Mouse (Mus musculus): Measurements from ENCODE around the gene Hoxa1. TPM values are rescaled to one million over a fixed set of nuclear protein-coding genes. Genes with fewer than 3 reads are reported as not detected.

Hoxa1 gene
- polyA plus RNA-seq, 1 experiment from 2014 or later, result 0.26 TPM

DNA sequence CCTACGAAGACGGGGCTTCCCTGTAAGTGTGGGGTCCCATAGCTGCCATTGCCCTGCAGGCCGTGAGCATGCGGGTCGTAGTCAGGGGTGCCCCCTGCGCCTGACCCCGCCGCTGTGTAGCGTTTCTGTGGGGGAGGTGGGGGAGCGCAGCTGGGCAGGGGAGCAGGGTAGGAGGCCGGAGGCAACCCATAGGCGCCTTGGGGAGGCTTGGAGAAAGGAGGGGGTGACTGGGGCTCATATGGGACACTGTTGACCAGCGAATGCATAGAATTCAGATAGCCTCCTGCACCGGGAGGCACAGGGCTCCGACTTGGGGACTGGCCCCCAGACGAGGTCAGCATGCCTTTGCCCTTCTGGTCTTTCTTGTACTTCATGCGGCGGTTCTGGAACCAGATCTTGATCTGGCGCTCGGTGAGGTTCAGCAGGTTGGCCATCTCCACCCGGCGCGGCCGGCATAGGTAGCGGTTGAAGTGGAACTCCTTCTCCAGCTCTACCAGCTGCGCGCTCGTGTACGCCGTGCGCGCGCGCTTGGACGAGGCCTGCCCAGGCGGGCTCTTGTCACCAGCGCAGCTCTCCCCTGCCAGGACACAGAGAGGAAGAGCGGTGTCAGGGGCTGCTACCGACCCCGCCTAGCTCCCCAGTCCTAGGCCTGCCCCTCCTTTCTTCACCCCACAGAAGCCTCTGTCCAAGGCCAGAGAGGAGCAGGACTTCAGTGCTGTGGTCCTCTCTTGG, 12.2 kb upstream of the Hoxa1 start:
- Histone ChIP-seq H3K27ac (replicated peaks; ENCODE audit: low read depth, low read length) (no peak overlapping the region), H3K9ac (replicated peaks; ENCODE audit: low read length) (no peak overlapping the region), H3K4me3 (replicated peaks; ENCODE audit: low read depth, low read length) (no peak overlapping the region), H3K27me3 (ENCODE audit: control insufficient read depth, insufficient read depth, low read length) (peaks cover 90% of the 10 kb centered on the region), H3K4me2 (ENCODE audit: low read length) (no peak overlapping the region), H3K36me3 (ENCODE audit: control insufficient read depth, insufficient read depth, low read length) (no peaks in the 10 kb centered on the region), H3K4me1 (ENCODE audit: control insufficient read depth, insufficient read depth, low read length) (no peaks in the 10 kb centered on the region), H3K9me3 (ENCODE audit: control insufficient read depth, low read length) (no peaks in the 10 kb centered on the region)
- ATAC-seq (ENCODE audit: low FRiP score, low TSS enrichment) (no peak), DNase-seq (no peak)
- WGBS, result under 1% methylated on average over 40 of the region's 40 CpGs

DNA sequence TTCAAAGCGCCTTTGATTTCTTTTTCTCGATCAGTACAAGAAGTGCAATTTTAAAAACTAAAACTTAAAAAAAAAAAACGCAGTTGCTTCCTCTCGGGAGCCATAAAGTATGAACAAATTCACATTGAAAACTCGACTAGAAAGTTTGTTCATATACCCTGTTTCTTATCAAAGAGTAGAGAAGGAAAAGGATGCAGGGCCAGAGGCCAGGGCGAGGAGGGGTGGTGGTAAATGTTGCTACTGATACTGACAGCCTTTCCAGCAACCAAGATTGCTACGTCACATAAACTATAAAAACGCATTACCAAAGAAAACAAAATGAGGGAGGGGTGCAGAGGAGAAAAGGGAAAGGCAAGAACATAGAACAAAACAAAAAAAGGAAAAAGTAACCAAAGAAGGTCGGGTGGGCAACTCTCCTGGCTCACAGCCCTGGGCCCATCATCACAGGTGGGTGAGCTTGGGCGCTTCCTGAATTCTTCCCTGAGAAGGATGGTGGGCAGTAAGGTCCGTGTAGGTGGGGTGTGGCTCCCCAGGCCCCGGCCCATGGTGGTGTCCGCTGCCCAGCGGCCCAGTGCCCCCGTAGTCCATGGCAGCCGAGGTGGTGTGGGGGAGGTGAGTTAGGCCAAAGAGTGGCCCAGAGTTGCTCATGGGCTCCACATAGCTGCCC, 11.5 kb upstream of the Hoxa1 start:
- Histone ChIP-seq H3K4me1 (ENCODE audit: control insufficient read depth, insufficient read depth, low read length) (no peaks in the 10 kb centered on the region), H3K27me3 (ENCODE audit: control insufficient read depth, insufficient read depth, low read length) (peaks cover 90% of the 10 kb centered on the region), H3K27ac (replicated peaks; ENCODE audit: low read depth, low read length) (no peak overlapping the region), H3K4me2 (ENCODE audit: low read length) (no peak overlapping the region), H3K9me3 (ENCODE audit: control insufficient read depth, low read length) (no peaks in the 10 kb centered on the region), H3K9ac (replicated peaks; ENCODE audit: low read length) (no peak overlapping the region), H3K36me3 (ENCODE audit: control insufficient read depth, insufficient read depth, low read length) (no peaks in the 10 kb centered on the region), H3K4me3 (replicated peaks; ENCODE audit: low read depth, low read length) (no peak overlapping the region)
- ATAC-seq (ENCODE audit: low FRiP score, low TSS enrichment) (no peak), DNase-seq (no peak)
- 4% methylated on average over 16 of the region's 16 CpGs for WGBS

DNA sequence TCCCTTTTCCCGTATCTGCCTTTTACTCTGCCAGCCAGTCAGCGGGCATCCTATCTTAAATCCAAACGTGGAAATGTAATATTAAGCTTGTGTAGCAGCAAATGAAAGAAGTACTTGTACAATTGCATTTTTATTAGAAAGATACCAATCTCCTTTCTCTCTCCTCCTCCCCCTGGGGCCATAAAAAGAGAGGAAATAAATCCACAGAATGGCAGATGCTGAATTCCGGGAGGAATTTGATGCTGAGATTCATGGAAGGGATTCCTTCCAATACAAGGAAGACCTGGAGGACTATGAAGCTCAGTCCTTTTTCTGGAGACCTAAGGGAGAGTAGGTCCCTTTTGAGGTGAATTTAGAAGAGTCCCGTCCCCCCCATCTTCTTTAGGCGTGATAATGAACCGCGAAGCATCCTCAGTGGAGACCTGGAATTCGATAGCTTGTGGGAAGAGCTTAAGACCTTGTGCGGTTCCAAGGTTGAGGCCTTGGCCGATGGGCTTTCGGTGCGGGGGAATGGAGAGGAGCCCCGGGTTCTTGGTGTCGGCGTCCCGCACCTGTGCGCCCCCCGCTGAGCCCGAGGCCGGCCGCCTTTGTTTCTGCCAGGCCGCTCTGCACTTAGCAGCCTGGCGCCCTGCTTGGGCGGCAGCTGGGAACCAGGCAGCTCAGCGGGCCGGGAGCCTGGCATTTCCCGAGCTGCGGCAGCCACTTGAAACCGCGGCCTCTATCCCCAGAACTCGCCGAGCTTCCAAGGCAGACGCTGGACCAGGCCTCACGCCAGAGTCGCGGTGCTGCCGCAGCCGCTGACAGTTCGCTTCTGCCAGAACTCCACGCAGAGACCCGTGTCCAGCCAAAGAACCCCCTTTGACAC, 10.3 kb upstream of the Hoxa1 start:
- peak; percentile 40 for DNase-seq

DNA sequence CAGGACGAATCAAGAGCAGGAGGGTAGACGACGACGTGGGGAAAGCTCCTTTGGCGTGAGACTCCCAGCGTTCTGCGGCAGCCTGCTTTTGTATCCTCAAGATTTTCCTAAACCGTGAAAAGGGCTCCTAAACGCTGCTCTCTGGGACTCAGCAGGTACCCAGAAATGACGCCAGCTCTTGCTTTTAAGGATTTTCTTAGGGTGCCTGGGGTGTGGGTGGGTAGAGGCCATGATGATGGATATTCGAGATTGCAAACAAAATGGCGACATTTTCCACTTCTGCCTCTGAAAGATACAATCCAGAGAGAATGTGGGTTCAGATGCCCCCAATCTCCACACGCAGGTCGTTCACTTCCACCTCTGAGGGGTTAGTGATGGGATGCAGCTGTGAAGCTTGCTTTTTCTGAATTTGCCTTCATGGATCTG, 9.6 kb upstream of the Hoxa1 start:
- no peak overlapping the region for H3K9ac ChIP-seq (replicated peaks; ENCODE audit: low read length)
- no peak for DNase-seq
- ATAC-seq (ENCODE audit: low FRiP score, low TSS enrichment), result no peak
- no peaks in the 10 kb centered on the region for H3K4me1 ChIP-seq (ENCODE audit: control insufficient read depth, insufficient read depth, low read length)
- no peak overlapping the region for H3K4me2 ChIP-seq (ENCODE audit: low read length)
- H3K27ac ChIP-seq (replicated peaks; ENCODE audit: low read depth, low read length), result no peak overlapping the region
- H3K27me3 ChIP-seq (ENCODE audit: control insufficient read depth, insufficient read depth, low read length), result peaks cover 91% of the 10 kb centered on the region
- no peaks in the 10 kb centered on the region for H3K36me3 ChIP-seq (ENCODE audit: control insufficient read depth, insufficient read depth, low read length)
- no peak overlapping the region for H3K4me3 ChIP-seq (replicated peaks; ENCODE audit: low read depth, low read length)
- no peaks in the 10 kb centered on the region for H3K9me3 ChIP-seq (ENCODE audit: control insufficient read depth, low read length)
- 1% methylated on average over 14 of the region's 14 CpGs for WGBS

More for the DNA sequence above, 10.3 kb upstream of the Hoxa1 start:
- no peaks in the 10 kb centered on the region for H3K9me3 ChIP-seq (ENCODE audit: control insufficient read depth, low read length)
- no peak overlapping the region for H3K9ac ChIP-seq (replicated peaks; ENCODE audit: low read length)
- H3K4me2 ChIP-seq (ENCODE audit: low read length), result no peak overlapping the region
- H3K36me3 ChIP-seq (ENCODE audit: control insufficient read depth, insufficient read depth, low read length), result no peaks in the 10 kb centered on the region
- WGBS, result under 1% methylated on average over 42 of the region's 42 CpGs
- no peak overlapping the region for H3K27ac ChIP-seq (replicated peaks; ENCODE audit: low read depth, low read length)
- H3K27me3 ChIP-seq (ENCODE audit: control insufficient read depth, insufficient read depth, low read length), result peaks cover 91% of the 10 kb centered on the region
- no peaks in the 10 kb centered on the region for H3K4me1 ChIP-seq (ENCODE audit: control insufficient read depth, insufficient read depth, low read length)
- no peak for ATAC-seq (ENCODE audit: low FRiP score, low TSS enrichment)
- no peak overlapping the region for H3K4me3 ChIP-seq (replicated peaks; ENCODE audit: low read depth, low read length)

DNA sequence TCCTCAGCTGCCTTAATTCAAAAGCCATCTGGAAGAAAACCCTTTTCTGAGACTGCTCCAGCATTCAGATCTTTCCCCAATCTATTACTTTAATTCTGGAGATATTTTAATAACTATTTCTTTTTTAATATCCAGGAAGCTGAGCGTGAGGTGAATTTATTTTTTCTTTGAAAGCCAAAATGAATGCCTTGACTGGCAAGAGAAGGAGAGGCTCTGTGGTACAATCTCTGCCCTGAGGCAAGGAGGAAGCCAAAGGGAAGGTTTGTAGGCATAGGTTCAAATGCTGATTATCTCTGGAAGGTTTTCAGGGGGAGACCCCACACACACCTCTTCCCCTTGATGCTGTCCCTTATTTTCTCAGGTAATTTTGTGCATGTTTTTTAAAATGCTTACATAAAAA, 9.1 kb upstream of the Hoxa1 start:
- Histone ChIP-seq H3K27me3 (ENCODE audit: control insufficient read depth, insufficient read depth, low read length) (peaks cover 91% of the 10 kb centered on the region), H3K27ac (replicated peaks; ENCODE audit: low read depth, low read length) (no peak overlapping the region), H3K4me1 (ENCODE audit: control insufficient read depth, insufficient read depth, low read length) (no peaks in the 10 kb centered on the region), H3K4me3 (replicated peaks; ENCODE audit: low read depth, low read length) (no peak overlapping the region), H3K36me3 (ENCODE audit: control insufficient read depth, insufficient read depth, low read length) (no peaks in the 10 kb centered on the region), H3K9ac (replicated peaks; ENCODE audit: low read length) (no peak overlapping the region), H3K4me2 (ENCODE audit: low read length) (no peak overlapping the region), H3K9me3 (ENCODE audit: control insufficient read depth, low read length) (no peaks in the 10 kb centered on the region)
- WGBS, result 16% methylated on average over 1 of the region's 1 CpGs
- DNase-seq (no peak), ATAC-seq (ENCODE audit: low FRiP score, low TSS enrichment) (no peak)

DNA sequence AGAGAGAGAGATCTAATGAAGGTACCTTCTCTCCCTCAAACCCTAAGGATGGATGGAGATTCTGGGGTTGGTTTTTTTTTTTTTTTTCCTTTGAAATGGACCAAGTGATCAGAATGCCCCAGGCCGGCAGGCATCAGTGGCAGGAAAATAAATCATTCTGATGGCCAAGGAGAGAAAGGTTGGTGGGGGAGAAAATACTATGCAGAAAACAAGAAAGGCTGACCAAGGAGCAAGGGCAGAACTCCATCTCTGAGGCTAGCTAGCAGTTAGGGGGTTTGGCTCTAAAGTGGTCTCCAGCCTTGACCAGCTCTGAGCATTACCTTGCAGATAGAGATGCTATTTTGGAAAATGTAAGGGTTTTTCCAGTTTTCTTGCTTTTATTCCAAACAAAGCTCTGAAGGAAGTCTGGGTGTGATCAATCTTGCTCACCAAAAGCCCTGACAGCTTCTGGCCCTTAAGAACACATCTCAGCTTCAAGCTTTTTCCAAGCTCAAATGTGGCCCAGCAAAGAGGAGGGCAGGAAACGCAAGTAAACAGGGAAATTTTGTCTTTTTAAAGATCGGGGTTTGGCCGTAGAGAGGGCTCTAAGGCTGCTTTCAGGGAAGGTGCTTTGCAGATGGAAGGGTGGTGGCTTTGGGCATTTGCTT, 8.4 kb upstream of the Hoxa1 start:
- no peak for ATAC-seq (ENCODE audit: low FRiP score, low TSS enrichment)

DNA sequence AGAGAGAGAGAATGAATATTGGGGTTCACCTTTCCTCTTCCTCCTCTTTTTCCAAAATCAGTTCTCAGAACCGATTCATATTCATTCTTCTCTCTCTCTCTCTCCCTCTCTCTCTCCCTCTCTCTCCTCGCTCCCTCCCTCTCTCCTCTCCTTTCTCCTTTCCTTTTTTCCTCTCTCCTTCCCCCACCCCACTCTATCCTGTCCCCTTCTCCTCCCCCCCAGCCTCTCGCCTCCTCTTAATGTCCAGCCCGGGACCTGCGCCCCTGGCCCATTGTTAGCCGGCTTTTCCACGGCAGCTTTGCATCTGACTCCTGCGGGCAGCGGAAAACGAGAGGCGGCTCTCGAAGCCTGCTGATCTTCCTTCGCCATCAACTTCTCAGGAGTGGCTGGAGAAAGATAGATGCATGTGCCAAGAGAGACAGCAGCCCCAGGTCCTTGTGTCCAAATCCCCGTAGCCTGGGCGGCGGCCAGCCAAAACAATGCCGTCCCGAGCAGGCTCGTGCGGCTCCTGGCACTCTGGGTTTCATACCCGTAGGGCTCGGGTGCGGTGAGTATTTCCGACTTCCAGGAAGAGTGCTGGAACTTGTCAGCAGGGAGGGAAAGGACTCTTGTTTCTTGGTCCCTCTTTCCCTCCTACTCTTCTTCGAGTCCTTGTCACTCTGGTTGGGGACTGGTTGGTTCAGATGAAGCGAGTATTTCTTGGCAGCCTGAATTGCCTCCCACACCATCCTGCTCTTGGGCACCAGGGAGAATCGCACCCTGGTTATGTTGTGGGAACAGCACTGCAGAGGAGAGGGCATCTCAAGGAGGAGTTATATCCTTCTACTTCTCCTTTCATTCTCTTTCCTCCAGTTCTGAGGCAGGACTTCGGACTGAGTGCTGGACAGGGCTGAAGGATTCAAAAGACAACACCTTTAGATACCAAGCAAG, 7.6 kb upstream of the Hoxa1 start:
- Histone ChIP-seq H3K4me1 (ENCODE audit: control insufficient read depth, insufficient read depth, low read length) (no peaks in the 10 kb centered on the region), H3K9ac (replicated peaks; ENCODE audit: low read length) (no peak overlapping the region), H3K27ac (replicated peaks; ENCODE audit: low read depth, low read length) (no peak overlapping the region), H3K4me2 (ENCODE audit: low read length) (no peak overlapping the region), H3K9me3 (ENCODE audit: control insufficient read depth, low read length) (no peaks in the 10 kb centered on the region), H3K4me3 (replicated peaks; ENCODE audit: low read depth, low read length) (no peak overlapping the region), H3K36me3 (ENCODE audit: control insufficient read depth, insufficient read depth, low read length) (no peaks in the 10 kb centered on the region), H3K27me3 (ENCODE audit: control insufficient read depth, insufficient read depth, low read length) (peaks cover 88% of the 10 kb centered on the region)
- DNase-seq (no peak), ATAC-seq (ENCODE audit: low FRiP score, low TSS enrichment) (no peak)
- under 1% methylated on average over 28 of the region's 28 CpGs for WGBS

More for the DNA sequence above, 8.4 kb upstream of the Hoxa1 start:
- DNase-seq, result no peak
- no peak overlapping the region for H3K4me2 ChIP-seq (ENCODE audit: low read length)
- 6% methylated on average over 4 of the region's 4 CpGs for WGBS
- no peaks in the 10 kb centered on the region for H3K36me3 ChIP-seq (ENCODE audit: control insufficient read depth, insufficient read depth, low read length)
- H3K4me1 ChIP-seq (ENCODE audit: control insufficient read depth, insufficient read depth, low read length), result no peaks in the 10 kb centered on the region
- no peak overlapping the region for H3K4me3 ChIP-seq (replicated peaks; ENCODE audit: low read depth, low read length)
- peaks cover 91% of the 10 kb centered on the region for H3K27me3 ChIP-seq (ENCODE audit: control insufficient read depth, insufficient read depth, low read length)
- H3K27ac ChIP-seq (replicated peaks; ENCODE audit: low read depth, low read length), result no peak overlapping the region
- no peak overlapping the region for H3K9ac ChIP-seq (replicated peaks; ENCODE audit: low read length)
- no peaks in the 10 kb centered on the region for H3K9me3 ChIP-seq (ENCODE audit: control insufficient read depth, low read length)

All from midbrain, embryonic 14.5 days (tissue).